Mouse (Mus musculus) stomach, postnatal 0 days (tissue): ENCODE results near the gene Ctf1.

Experiments
- CTCF ChIP-seq: IDR thresholded peaks from 2 replicates; pipeline ENCODE4 v1.5.1; 2016; ENCODE audit warnings: antibody characterized with exemption, low read depth, mild to moderate bottlenecking, moderate library complexity
- EP300 ChIP-seq: optimal IDR thresholded peaks from 2 replicates; pipeline ENCODE3; 2016; ENCODE audit warnings: antibody characterized with exemption

DNA sequence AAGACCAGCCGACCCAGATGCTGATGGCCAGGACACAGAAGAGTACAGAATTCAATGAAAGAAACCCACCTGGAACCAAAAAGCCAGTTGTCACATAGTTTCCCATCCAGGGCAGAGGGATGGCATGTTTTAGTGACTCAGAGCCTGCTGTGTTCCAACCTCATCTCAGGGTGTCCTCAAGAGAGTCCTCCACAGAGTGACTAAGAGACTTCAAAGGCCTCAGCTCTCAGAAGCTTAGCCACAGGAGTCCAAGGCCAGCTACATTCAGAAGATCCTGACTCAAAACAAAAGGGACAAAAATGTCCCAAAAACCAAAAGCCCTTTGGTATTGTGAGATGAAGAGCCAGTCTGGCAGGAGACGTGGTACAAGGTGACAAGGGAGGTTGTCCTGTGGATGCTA is 33.7 kb upstream of the Ctf1 start:
- TF ChIP-seq CTCF (no peak), EP300 (no peak)
